Mouse (Mus musculus): Measurements from ENCODE around the gene Glo1.
"Not testable (repeated sequence)": the region's sequence is repeated elsewhere in the genome, so short reads cannot be mapped to it uniquely, and the experiment has no call there.

The Glo1 gene

DNA sequence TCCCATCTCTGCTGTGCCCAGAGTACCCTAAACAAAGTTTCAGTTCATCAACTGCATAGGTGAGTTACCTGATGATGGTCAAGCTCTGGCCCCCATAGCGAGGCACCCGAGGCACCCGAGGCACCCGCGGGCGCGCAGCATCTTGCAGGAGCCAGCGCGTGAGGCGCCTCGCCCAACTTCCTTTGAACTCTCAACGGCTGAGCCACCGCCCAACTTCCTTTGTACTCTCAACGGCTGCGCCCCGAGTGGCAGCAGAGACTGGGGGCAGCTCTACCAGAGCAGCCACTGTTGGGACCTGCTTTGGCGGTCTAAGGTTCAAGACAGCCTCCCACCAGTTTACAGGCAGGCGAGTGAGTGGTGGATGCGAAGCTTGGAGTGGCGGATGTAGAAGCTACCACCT lies 2.5 kb downstream of the Glo1 start, which contains the start of gene Dnah8:
TSS of gene Dnah8 (plus strand) at position 223 of the 400 bp plus-strand sequence.
- not testable (repeated sequence) for H3K27me3 ChIP-seq (ENCODE audit: control insufficient read depth, insufficient read depth, low read length, poor library complexity, severe bottlenecking); DNase-seq (ENCODE audit: low read depth, low spot score); H3K36me3 ChIP-seq (ENCODE audit: control insufficient read depth, insufficient read depth, low read length, poor library complexity, severe bottlenecking)

- Histone ChIP-seq H3K27me3 (ENCODE audit: control insufficient read depth, insufficient read depth, low read length, poor library complexity, severe bottlenecking) (no peaks in the 10 kb centered on the region), H3K36me3 (ENCODE audit: control insufficient read depth, insufficient read depth, low read length, poor library complexity, severe bottlenecking) (no peaks in the 10 kb centered on the region)
- DNase-seq (ENCODE audit: low read depth, low spot score): no peak
Measured at GRCm38 (mm10) chr17:30623200-30623599, 3.5 kb downstream of the Glo1 start.

DNA sequence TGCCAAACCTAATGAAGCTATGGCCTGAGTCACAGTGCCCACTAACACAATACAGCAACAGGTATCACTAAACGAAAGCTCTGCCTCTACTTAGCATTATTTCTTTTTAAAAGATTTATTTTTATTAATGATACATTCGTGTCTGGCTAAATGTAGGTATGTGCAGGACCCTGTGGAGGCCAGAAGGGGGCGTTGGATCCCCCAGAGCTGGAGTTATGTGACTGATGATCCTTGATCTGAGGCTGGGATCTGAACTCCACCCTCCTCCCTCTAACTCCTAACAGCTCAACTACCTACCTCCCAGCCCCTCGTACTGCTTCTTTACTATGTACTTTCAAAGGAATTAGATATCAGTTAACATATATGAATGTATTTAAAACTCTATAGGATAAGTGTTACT lies 5.2 kb downstream of the Glo1 start:
- peak; percentile 15 for DNase-seq (ENCODE audit: low read depth, low spot score)
- Histone ChIP-seq H3K36me3 (ENCODE audit: control insufficient read depth, insufficient read depth, low read length, poor library complexity, severe bottlenecking) (no peaks in the 10 kb centered on the region), H3K27me3 (ENCODE audit: control insufficient read depth, insufficient read depth, low read length, poor library complexity, severe bottlenecking) (no peaks in the 10 kb centered on the region)

DNA sequence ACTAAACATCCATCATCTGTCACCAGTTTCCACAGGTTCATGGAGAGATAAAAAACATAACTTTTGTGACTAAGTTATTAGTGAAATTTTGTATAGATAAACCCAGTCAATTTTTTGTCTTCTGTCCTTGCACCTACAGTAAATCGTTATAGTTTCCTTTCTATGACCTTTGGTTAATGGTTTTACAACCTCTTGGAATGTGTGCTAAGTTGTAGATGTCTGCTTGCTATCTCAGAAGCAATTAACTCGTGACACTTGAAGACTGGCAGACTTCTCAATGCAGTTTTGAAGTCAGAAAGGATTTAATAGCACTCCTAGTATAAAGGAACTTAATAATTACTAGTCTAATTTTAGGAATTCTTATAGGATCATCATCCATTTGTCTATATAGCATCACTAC lies 6.1 kb downstream of the Glo1 start:
- H3K27me3 ChIP-seq (ENCODE audit: control insufficient read depth, insufficient read depth, low read length, poor library complexity, severe bottlenecking): no peaks in the 10 kb centered on the region
- DNase-seq (ENCODE audit: low read depth, low spot score): no peak
- no peaks in the 10 kb centered on the region for H3K36me3 ChIP-seq (ENCODE audit: control insufficient read depth, insufficient read depth, low read length, poor library complexity, severe bottlenecking)

DNA sequence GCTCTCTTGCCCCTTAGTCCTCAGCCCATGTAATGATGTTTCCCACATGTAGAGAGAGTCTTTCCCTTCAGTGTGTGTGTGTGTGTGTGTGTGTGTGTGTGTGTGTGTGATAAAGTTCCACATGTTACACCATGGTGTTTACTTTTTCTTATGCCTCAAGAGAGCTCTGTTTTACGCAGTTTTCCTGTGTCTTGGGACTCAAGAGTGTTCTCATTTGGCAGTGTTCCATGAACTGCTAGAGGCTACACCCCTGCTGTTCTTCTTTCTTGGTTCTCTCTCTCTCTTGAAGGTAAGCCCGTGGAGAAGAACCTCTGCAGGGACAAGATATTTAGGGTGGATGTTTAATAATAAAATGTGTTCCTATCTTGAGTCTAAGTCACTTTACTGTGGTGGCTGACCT lies 7.5 kb downstream of the Glo1 start:
- Histone ChIP-seq H3K36me3 (ENCODE audit: control insufficient read depth, insufficient read depth, low read length, poor library complexity, severe bottlenecking) (no peaks in the 10 kb centered on the region), H3K27me3 (ENCODE audit: control insufficient read depth, insufficient read depth, low read length, poor library complexity, severe bottlenecking) (no peaks in the 10 kb centered on the region)
- no peak for DNase-seq (ENCODE audit: low read depth, low spot score)

GRCm38 (mm10) chr17:30618136-30618891 lies 8.4 kb downstream of the Glo1 start:
- no peaks in the 10 kb centered on the region for H3K36me3 ChIP-seq (ENCODE audit: control insufficient read depth, insufficient read depth, low read length, poor library complexity, severe bottlenecking)
- no peak for DNase-seq (ENCODE audit: low read depth, low spot score)
- no peaks in the 10 kb centered on the region for H3K27me3 ChIP-seq (ENCODE audit: control insufficient read depth, insufficient read depth, low read length, poor library complexity, severe bottlenecking)

- no peak for DNase-seq (ENCODE audit: low read depth, low spot score)
- no peaks in the 10 kb centered on the region for H3K36me3 ChIP-seq (ENCODE audit: control insufficient read depth, insufficient read depth, low read length, poor library complexity, severe bottlenecking)
Measured at GRCm38 (mm10) chr17:30616203-30616602, 10.5 kb downstream of the Glo1 start.

DNA sequence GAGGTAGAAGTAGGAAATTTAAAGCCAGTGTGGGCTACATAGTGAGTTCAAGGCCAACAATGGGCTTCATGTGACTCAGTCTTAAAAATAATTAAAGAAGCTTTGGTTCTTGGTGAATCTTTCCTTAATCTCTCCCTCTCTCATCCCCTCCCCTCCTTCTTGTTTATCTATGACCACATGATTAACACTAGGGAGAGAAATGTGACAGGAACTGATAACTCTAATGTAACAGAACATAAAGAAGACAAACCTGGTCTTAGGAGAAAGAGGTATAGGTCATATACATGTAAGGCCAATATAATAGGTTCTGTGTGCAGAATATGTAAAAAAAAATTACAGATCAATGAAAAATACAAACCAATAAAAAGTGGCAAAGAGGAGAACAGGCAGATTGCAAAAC lies 13.3 kb downstream of the Glo1 start:
- DNase-seq (ENCODE audit: low read depth, low spot score): no peak
- no peaks in the 10 kb centered on the region for H3K27me3 ChIP-seq (ENCODE audit: control insufficient read depth, insufficient read depth, low read length, poor library complexity, severe bottlenecking)
- H3K36me3 ChIP-seq (ENCODE audit: control insufficient read depth, insufficient read depth, low read length, poor library complexity, severe bottlenecking): no peaks in the 10 kb centered on the region

More at GRCm38 (mm10) chr17:30616203-30616602, 10.5 kb downstream of the Glo1 start:
- no peaks in the 10 kb centered on the region for H3K27me3 ChIP-seq (ENCODE audit: control insufficient read depth, insufficient read depth, low read length, poor library complexity, severe bottlenecking)

- H3K27me3 ChIP-seq (ENCODE audit: control insufficient read depth, insufficient read depth, low read length, poor library complexity, severe bottlenecking): no peaks in the 10 kb centered on the region
- H3K36me3 ChIP-seq (ENCODE audit: control insufficient read depth, insufficient read depth, low read length, poor library complexity, severe bottlenecking): no peaks in the 10 kb centered on the region
- DNase-seq (ENCODE audit: low read depth, low spot score): peak; percentile 93
Measured at GRCm38 (mm10) chr17:30612075-30612859, 14.4 kb downstream of the Glo1 start.

DNA sequence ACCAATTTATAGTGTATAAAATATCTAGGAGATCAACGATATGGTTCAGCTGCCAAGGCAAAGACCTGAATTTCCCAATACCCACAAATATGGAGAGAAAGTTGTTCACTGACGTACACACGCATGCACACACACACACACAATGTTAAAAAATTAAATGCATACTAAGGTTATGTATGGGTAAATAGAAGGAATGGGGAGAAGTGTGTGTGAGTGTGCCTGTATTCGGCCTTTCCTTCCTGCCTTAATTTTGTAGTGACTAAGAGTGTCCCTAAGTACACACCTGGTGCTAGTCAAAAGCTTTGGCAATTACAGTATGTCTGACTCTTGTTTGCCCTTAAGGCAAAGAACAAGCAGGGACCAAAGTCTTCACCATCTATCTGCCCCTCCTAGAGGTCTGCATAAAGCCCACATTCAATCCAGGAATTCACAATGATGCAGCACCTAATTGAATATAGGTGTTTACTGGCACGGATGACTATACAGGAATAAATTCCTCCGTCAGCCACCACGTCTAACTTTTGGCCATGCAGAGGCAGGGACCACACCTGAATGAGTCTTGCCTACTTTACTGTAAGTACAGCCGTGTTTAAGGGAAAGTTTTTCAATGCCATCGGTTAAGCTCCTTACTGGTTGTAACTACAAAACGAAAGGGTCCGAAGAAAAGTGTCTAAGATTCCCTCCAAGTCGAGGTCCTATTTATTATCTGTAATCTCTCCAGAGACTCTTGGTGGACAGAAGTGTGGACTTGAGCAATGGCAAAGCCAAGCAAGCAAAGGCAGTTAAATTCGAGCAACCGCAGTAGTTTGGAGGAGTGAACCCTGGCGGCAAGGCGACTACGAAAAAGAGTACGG lies 15.2 kb downstream of the Glo1 start:
- no peaks in the 10 kb centered on the region for H3K36me3 ChIP-seq (ENCODE audit: control insufficient read depth, insufficient read depth, low read length, poor library complexity, severe bottlenecking)
- no peaks in the 10 kb centered on the region for H3K27me3 ChIP-seq (ENCODE audit: control insufficient read depth, insufficient read depth, low read length, poor library complexity, severe bottlenecking)
- no peak for DNase-seq (ENCODE audit: low read depth, low spot score)

DNA sequence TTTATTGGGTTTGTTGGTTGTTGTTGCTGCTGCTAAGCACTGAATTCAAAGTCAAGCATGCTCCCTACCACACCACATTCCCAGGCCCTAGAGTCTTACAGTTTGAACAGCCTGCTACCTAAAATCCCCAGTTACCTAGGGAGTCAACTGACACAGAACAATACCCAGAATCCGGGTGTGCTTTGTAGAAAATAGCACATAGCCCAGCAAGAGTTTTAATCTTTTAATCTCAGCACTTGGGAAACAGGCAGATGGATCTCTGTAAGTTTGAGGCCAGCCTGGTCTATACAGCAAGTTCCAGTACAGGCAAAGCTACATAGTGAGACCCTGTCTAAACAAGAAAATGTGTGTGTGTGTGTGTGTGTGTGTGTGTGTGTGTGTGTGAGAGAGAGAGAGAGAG lies 15.9 kb downstream of the Glo1 start:
- no peak for DNase-seq (ENCODE audit: low read depth, low spot score)
- no peaks in the 10 kb centered on the region for H3K36me3 ChIP-seq (ENCODE audit: control insufficient read depth, insufficient read depth, low read length, poor library complexity, severe bottlenecking)

GRCm38 (mm10) chr17:30609980-30610307 lies 16.7 kb downstream of the Glo1 start:
- no peak for DNase-seq (ENCODE audit: low read depth, low spot score)
- Histone ChIP-seq H3K36me3 (ENCODE audit: control insufficient read depth, insufficient read depth, low read length, poor library complexity, severe bottlenecking) (no peaks in the 10 kb centered on the region), H3K27me3 (ENCODE audit: control insufficient read depth, insufficient read depth, low read length, poor library complexity, severe bottlenecking) (no peaks in the 10 kb centered on the region)

More for the DNA sequence above, 15.9 kb downstream of the Glo1 start:
- no peaks in the 10 kb centered on the region for H3K27me3 ChIP-seq (ENCODE audit: control insufficient read depth, insufficient read depth, low read length, poor library complexity, severe bottlenecking)

GRCm38 (mm10) chr17:30609305-30609979 lies 17.2 kb downstream of the Glo1 start:
- DNase-seq (ENCODE audit: low read depth, low spot score): no peak
- no peaks in the 10 kb centered on the region for H3K27me3 ChIP-seq (ENCODE audit: control insufficient read depth, insufficient read depth, low read length, poor library complexity, severe bottlenecking)
- no peaks in the 10 kb centered on the region for H3K36me3 ChIP-seq (ENCODE audit: control insufficient read depth, insufficient read depth, low read length, poor library complexity, severe bottlenecking)

DNA sequence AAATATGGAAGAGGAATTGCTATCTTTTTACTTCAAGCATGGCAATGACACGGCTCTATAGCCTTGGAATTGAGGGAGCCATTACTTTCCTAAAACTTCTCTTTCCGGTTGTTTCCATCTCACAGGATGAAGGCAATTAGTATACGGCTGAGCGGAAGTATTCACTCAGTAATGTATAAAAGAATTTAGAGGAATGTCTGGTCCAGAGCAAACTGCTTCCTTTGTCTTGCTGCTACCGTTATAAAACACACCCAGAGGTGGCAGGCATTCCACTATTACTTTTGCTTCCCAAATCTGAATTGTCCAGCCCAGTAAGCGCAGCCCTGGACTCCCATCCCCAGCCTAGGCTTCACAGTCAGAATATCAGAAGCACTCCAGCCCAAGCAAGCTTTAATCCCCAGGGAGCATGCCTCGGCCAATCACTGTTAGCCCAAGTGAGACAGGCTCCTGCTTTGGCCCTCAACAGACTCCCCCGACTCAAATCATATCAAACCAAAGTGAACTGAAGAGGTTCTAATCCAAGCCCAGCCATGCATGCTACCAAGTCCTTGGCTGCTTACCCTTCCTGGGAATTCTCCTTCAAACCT lies 18.7 kb downstream of the Glo1 start:
- no peaks in the 10 kb centered on the region for H3K27me3 ChIP-seq (ENCODE audit: control insufficient read depth, insufficient read depth, low read length, poor library complexity, severe bottlenecking)
- DNase-seq (ENCODE audit: low read depth, low spot score): no peak
- H3K36me3 ChIP-seq (ENCODE audit: control insufficient read depth, insufficient read depth, low read length, poor library complexity, severe bottlenecking): no peaks in the 10 kb centered on the region; the same call in 1 of the 2 replicates

Measured in splenic B cell, adult 2 months (primary cell).